Mouse (Mus musculus): ENCODE measurements around the gene Eya2. TPM values are rescaled to one million over a fixed set of nuclear protein-coding genes. Genes with fewer than 3 reads are reported as not detected.

Eya2 gene
- total and polyA plus RNA-seq, 2 experiments = 0.28 to 0.78 TPM

DNA sequence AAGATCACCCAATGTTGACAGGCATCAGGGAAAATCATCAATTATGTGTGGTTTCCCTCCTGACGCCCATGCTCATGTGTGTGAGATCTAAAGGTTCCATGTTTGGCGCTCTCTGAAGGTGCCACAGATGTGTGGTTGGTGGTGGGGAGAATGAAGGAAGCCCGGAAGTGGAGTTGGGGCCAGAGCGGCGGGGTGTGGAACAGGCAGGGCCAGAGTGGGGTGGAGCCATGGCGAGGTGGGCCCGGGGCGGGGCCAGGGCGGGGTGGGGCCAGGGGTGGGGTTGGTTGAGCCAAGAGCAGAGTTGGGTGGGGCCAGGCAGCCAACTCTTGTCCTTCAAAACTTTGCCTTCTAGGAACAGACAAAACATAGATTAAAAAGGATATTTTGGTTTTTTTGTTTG lies 113.4 kb downstream of the Eya2 start:
- Histone ChIP-seq H3K36me3 (ENCODE audit: control insufficient read depth, insufficient read depth, low read length) (no peaks in the 10 kb centered on the region), H3K27me3 (ENCODE audit: control insufficient read depth, insufficient read depth, low read length) (0 out of 2 replicates have a peak, but pooled peaks cover 2% of the 10 kb centered on the region), H3K4me3 (ENCODE audit: insufficient read depth, low read depth, low read length) (no peak overlapping the region), H3K27ac (replicated peaks; ENCODE audit: insufficient read depth, low read depth, low read length) (no peak overlapping the region), H3K4me1 (ENCODE audit: control insufficient read depth, insufficient read depth, low read length) (no peaks in the 10 kb centered on the region), H3K79me2 (ENCODE audit: control insufficient read depth, insufficient read depth, low read length) (no peaks in the 10 kb centered on the region), H3K9ac (ENCODE audit: low read depth, low read length) (no peak overlapping the region)
- 73% methylated on average over 9 of the region's 9 CpGs for WGBS
- DNase-seq (ENCODE audit: extremely low read depth, low read depth, low spot score) = no peak
- no peak for TF ChIP-seq CTCF (IDR thresholded peaks at IDR 0.05; ENCODE audit: low read depth, low read length)
- TF ChIP-seq POLR2A (IDR thresholded peaks at IDR 0.05; ENCODE audit: extremely low read depth, insufficient read depth, low read length) = no peak

DNA sequence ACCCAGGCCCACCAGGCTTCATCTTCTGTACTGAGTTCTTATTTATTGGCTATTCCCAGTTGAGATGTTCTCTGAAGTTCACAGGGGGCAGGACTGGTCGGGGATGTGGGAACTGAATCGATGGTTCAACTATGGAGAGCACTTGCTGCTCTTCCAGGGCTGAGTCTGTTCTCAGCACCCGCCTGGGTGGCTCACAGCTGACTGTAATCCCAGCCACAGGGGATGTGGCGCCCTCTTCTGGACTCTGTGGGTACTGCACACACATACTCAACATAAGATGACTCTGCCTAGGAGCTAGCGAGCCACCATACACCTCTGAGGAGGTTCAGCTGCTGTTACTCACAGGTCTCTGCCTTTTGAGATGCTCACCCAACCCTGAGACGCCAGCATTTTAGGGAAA lies 121.9 kb downstream of the Eya2 start:
- TF ChIP-seq CTCF (IDR thresholded peaks at IDR 0.05; ENCODE audit: low read depth, low read length) (peak; percentile 49; the same call in 1 of the 2 replicates), POLR2A (IDR thresholded peaks at IDR 0.05; ENCODE audit: extremely low read depth, insufficient read depth, low read length) (no peak)
- Histone ChIP-seq H3K79me2 (ENCODE audit: control insufficient read depth, insufficient read depth, low read length) (no peaks in the 10 kb centered on the region), H3K4me1 (ENCODE audit: control insufficient read depth, insufficient read depth, low read length) (no peaks in the 10 kb centered on the region), H3K27me3 (ENCODE audit: control insufficient read depth, insufficient read depth, low read length) (no peaks in the 10 kb centered on the region), H3K27ac (replicated peaks; ENCODE audit: insufficient read depth, low read depth, low read length) (no peak overlapping the region), H3K36me3 (ENCODE audit: control insufficient read depth, insufficient read depth, low read length) (no peaks in the 10 kb centered on the region), H3K4me3 (ENCODE audit: insufficient read depth, low read depth, low read length) (no peak overlapping the region), H3K9ac (ENCODE audit: low read depth, low read length) (no peak overlapping the region)
- no peak for DNase-seq (ENCODE audit: extremely low read depth, low read depth, low spot score)
- WGBS = 88% methylated on average over 6 of the region's 6 CpGs

DNA sequence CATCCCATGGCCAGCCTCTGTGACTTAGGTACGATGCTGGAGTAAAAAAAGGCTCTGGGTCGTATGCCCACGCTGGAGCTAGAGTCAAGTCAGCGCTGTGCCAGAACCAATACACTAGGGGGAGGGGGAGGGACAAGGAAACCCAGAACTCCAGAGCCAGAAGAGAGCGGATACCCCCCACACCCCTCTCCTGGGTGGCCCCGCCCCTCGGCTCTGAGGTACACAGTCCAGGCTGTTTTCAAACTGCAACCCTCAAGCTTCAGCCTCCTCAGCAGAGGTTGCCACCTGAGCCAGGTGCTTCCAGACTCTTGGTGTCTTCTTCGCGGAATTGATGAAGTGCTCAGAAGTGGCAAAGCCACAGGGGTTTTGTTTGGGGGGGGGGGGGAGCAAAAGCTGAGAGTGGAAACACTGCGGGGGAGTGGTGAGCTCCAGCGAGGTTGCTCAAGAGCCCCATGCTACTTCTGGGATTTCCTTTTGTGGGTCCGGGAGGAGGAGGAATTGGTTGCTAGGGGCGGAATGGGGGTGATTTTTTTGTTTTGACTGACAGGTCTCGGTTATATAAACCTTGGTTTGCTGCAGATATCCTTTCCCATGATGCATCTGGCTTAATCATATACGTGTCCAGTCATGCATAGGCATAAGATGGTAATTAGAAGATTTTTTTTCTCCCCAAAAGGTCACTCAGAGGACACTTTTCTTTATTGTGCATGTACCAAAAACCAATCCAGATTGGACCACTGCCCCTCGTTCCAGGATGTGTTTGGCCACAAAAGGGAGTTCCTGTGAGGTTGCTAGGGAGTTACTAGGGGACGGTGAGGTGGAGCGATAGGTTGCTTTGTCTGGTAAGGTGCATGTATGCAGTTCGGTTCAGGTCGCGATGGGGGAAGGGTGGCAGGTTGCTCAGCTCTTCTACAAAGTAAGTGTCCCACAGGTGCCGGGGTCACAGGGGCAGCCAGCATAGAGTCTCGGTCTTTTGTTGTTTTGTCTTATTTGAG lies 122.6 kb downstream of the Eya2 start:
- Histone ChIP-seq H3K27me3 (ENCODE audit: control insufficient read depth, insufficient read depth, low read length) (no peaks in the 10 kb centered on the region), H3K36me3 (ENCODE audit: control insufficient read depth, insufficient read depth, low read length) (no peaks in the 10 kb centered on the region), H3K9ac (ENCODE audit: low read depth, low read length) (no peak overlapping the region), H3K4me1 (ENCODE audit: control insufficient read depth, insufficient read depth, low read length) (no peaks in the 10 kb centered on the region), H3K4me3 (ENCODE audit: insufficient read depth, low read depth, low read length) (no peak overlapping the region), H3K27ac (replicated peaks; ENCODE audit: insufficient read depth, low read depth, low read length) (no peak overlapping the region), H3K79me2 (ENCODE audit: control insufficient read depth, insufficient read depth, low read length) (no peaks in the 10 kb centered on the region)
- no peak for DNase-seq (ENCODE audit: extremely low read depth, low read depth, low spot score)
- TF ChIP-seq CTCF (IDR thresholded peaks at IDR 0.05; ENCODE audit: low read depth, low read length) (no peak), POLR2A (IDR thresholded peaks at IDR 0.05; ENCODE audit: extremely low read depth, insufficient read depth, low read length) (no peak)
- 66% methylated on average over 23 of the region's 23 CpGs for WGBS

DNA sequence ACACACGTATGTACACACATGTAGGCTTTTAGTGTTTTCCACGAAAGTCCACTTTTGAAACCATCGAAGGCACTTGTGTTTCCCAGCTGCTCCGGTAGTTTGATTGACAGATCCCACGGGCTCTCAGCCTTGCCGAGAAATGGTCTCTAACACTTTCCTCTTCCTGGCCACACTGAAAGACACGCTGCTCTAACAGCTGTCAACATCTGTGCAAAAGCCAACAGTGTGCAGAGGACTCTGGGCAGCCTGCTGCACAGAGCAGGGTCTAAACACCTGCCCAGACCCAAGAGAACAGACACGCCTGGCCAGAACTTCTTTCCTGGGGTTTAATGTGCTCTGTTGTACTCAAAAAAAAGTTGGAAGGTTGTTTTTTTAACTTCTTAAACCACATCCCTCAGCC lies 124.5 kb downstream of the Eya2 start:
- H3K27ac ChIP-seq (replicated peaks; ENCODE audit: insufficient read depth, low read depth, low read length) = no peak overlapping the region
- no peaks in the 10 kb centered on the region for H3K4me1 ChIP-seq (ENCODE audit: control insufficient read depth, insufficient read depth, low read length)
- TF ChIP-seq CTCF (IDR thresholded peaks at IDR 0.05; ENCODE audit: low read depth, low read length) (no peak), POLR2A (IDR thresholded peaks at IDR 0.05; ENCODE audit: extremely low read depth, insufficient read depth, low read length) (no peak)
- H3K9ac ChIP-seq (ENCODE audit: low read depth, low read length) = no peak overlapping the region
- H3K4me3 ChIP-seq (ENCODE audit: insufficient read depth, low read depth, low read length) = no peak overlapping the region
- WGBS = 78% methylated on average over 8 of the region's 8 CpGs
- no peaks in the 10 kb centered on the region for H3K36me3 ChIP-seq (ENCODE audit: control insufficient read depth, insufficient read depth, low read length)
- no peaks in the 10 kb centered on the region for H3K79me2 ChIP-seq (ENCODE audit: control insufficient read depth, insufficient read depth, low read length)
- H3K27me3 ChIP-seq (ENCODE audit: control insufficient read depth, insufficient read depth, low read length) = no peaks in the 10 kb centered on the region
- no peak for DNase-seq (ENCODE audit: extremely low read depth, low read depth, low spot score)

DNA sequence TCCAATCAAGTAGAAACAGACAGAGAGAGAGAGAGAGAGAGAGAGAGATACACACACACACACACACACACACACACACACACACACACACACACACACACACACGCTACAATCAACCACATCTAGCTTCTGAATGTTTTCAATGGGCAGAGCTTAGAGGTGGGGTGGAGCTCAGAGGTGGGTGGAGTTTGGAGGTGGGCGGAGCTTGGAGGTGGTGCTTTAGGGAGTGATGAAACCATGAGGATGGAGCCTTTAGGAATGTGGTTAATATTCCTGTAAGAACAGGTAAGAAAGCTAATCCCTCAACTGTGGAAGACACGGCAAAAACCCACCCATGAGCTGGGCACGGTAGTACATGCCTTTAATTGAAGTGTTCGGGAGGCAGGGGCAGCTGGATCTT lies 127.1 kb downstream of the Eya2 start:
- DNase-seq (ENCODE audit: extremely low read depth, low read depth, low spot score) = no peak
- 86% methylated on average over 5 of the region's 5 CpGs for WGBS

More for the DNA sequence above, 127.1 kb downstream of the Eya2 start:
- Histone ChIP-seq H3K4me1 (ENCODE audit: control insufficient read depth, insufficient read depth, low read length) (no peaks in the 10 kb centered on the region), H3K36me3 (ENCODE audit: control insufficient read depth, insufficient read depth, low read length) (no peaks in the 10 kb centered on the region), H3K27me3 (ENCODE audit: control insufficient read depth, insufficient read depth, low read length) (no peaks in the 10 kb centered on the region), H3K27ac (replicated peaks; ENCODE audit: insufficient read depth, low read depth, low read length) (no peak overlapping the region), H3K9ac (ENCODE audit: low read depth, low read length) (no peak overlapping the region), H3K4me3 (ENCODE audit: insufficient read depth, low read depth, low read length) (no peak overlapping the region), H3K79me2 (ENCODE audit: control insufficient read depth, insufficient read depth, low read length) (no peaks in the 10 kb centered on the region)
- TF ChIP-seq POLR2A (IDR thresholded peaks at IDR 0.05; ENCODE audit: extremely low read depth, insufficient read depth, low read length) (no peak), CTCF (IDR thresholded peaks at IDR 0.05; ENCODE audit: low read depth, low read length) (no peak)

Data from liver, adult 2 months (tissue).